Mouse (Mus musculus) lung, postnatal 10 days (tissue): ENCODE results near the gene Gm14419.
"Not testable (repeated sequence)": the region's sequence is repeated elsewhere in the genome, so short reads cannot be mapped to it uniquely, and the experiment has no call there.

Experiments used
- DNase-seq: peaks from one replicate; pipeline ENCODE4 v3.0.0; 2021

Gm14419 gene

DNA sequence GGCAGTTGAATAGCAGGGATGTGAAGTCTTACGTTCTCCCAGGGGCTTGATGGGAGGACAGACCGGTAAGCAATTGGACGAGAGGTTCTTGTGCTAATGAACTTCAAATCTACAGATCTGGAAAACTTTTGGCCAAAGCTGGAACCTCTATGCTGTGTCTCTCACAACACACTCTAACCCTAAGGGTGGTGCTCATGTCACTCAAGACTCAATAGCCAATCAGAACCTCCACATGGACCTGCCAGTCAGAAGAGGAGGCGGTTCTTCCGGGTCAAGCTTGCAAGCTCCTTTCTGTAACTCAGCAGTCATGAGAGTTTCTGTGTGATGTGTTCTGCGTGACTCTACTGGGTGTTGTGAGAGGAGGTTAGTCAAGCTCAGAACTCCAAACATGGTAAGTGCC, at the start of gene Gm14419:
Gene Gm14419 (plus strand): TSS at position 301 of the 400 bp plus-strand sequence.
- DNase-seq: not testable (repeated sequence)
